Comparison of ENCODE assay signal across 23 mouse cellular contexts in the genomic region with DNA sequence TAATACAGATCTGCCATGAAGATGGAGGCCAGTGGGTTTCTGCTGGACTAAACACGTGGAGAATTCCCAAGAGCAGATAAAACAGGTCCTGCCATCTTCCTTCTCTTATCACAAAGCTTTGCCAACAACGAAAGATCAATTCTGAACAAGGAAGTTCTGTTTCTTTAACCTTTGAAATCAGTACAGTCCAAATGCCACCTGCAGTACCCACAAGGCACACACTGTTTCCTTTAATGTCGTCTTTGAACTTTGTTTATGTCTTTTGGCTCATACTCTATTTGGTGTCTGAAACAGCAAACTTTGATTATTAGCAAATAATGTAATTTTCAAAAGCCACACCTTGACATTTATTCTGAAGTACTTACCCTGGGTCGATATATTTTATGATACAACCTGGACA.
DNase-seq lines count a peak whose midpoint lies in the region; ATAC-seq and TF ChIP-seq lines count a peak whose summit lies in the region.
"Had no signal": no experiment of that assay in that cellular context is flagged by ENCODE, and none has a peak within 500 bp of the region (broad histone marks: within the 10 kb centered on the region; RNA-seq: fewer than 3 reads in every experiment).

No protein-coding gene starts in this region.

- H3K4me1 ChIP-seq in intestine, embryonic 16.5 days (ENCODE audit: control insufficient read depth, insufficient read depth, low read length), result no peaks in the 10 kb centered on the region
- no peaks in the 10 kb centered on the region; the same call in 1 of the 2 replicates for H3K4me1 ChIP-seq in stomach, embryonic 16.5 days (ENCODE audit: control insufficient read depth, insufficient read depth, low read length)
- H3K4me1 ChIP-seq in kidney, adult 2 months (ENCODE audit: control insufficient read depth, insufficient read depth, low read length), result no peaks in the 10 kb centered on the region
- H3K4me1 ChIP-seq in limb, embryonic 10.5 days, result no peaks in the 10 kb centered on the region
- H3K4me1 ChIP-seq: embryonic facial prominence, embryonic 13.5 days; embryonic facial prominence, embryonic 15.5 days; forebrain, embryonic 10.5 days; forebrain, embryonic 12.5 days had no signal

- no peaks in the 10 kb centered on the region for H3K36me3 ChIP-seq in intestine, embryonic 16.5 days (ENCODE audit: control insufficient read depth, insufficient read depth, low read length)
- H3K36me3 ChIP-seq in stomach, embryonic 16.5 days (ENCODE audit: control insufficient read depth, insufficient read depth, low read length), result no peaks in the 10 kb centered on the region
- no peaks in the 10 kb centered on the region for H3K36me3 ChIP-seq in kidney, adult 2 months (ENCODE audit: control insufficient read depth, insufficient read depth, low read length)
- H3K36me3 ChIP-seq in limb, embryonic 10.5 days, result no peaks in the 10 kb centered on the region
- H3K36me3 ChIP-seq: embryonic facial prominence, embryonic 13.5 days; embryonic facial prominence, embryonic 15.5 days; forebrain, embryonic 10.5 days; forebrain, embryonic 12.5 days had no signal

- no peak for TF ChIP-seq POLR2A in kidney, adult 2 months (IDR thresholded peaks at IDR 0.05; ENCODE audit: low read depth, low read length)

- no peaks in the 10 kb centered on the region for H3K9me3 ChIP-seq in intestine, embryonic 16.5 days (ENCODE audit: control insufficient read depth, low read length)
- H3K9me3 ChIP-seq in stomach, embryonic 16.5 days (replicated peaks; ENCODE audit: control insufficient read depth, low read length), result no peaks in the 10 kb centered on the region
- H3K9me3 ChIP-seq in limb, embryonic 10.5 days (replicated peaks), result no peaks in the 10 kb centered on the region
- H3K9me3 ChIP-seq: embryonic facial prominence, embryonic 13.5 days; embryonic facial prominence, embryonic 15.5 days; forebrain, embryonic 10.5 days; forebrain, embryonic 12.5 days had no signal

- no peak overlapping the region for H3K4me3 ChIP-seq in intestine, embryonic 16.5 days (ENCODE audit: low read length)
- H3K4me3 ChIP-seq in stomach, embryonic 16.5 days (replicated peaks; ENCODE audit: low read length), result no peak overlapping the region
- H3K4me3 ChIP-seq in kidney, adult 2 months (ENCODE audit: insufficient read depth, low read depth, low read length), result no peak overlapping the region
- no peak overlapping the region for H3K4me3 ChIP-seq in limb, embryonic 10.5 days
- H3K4me3 ChIP-seq: embryonic facial prominence, embryonic 13.5 days; embryonic facial prominence, embryonic 15.5 days; erythroblast, embryonic 14.5 days; forebrain, embryonic 10.5 days; forebrain, embryonic 12.5 days had no signal

- H3K27ac ChIP-seq in intestine, embryonic 16.5 days (ENCODE audit: low read length), result no peak overlapping the region
- no peak overlapping the region for H3K27ac ChIP-seq in stomach, embryonic 16.5 days (ENCODE audit: low read length)
- H3K27ac ChIP-seq in kidney, adult 2 months (ENCODE audit: insufficient read depth, low read depth, low read length), result no peak overlapping the region
- no peak overlapping the region for H3K27ac ChIP-seq in limb, embryonic 10.5 days
- H3K27ac ChIP-seq: embryonic facial prominence, embryonic 13.5 days; embryonic facial prominence, embryonic 15.5 days; forebrain, embryonic 10.5 days; forebrain, embryonic 12.5 days had no signal

- no peak for TF ChIP-seq CTCF in kidney, adult 2 months (conservative IDR thresholded peaks at IDR 0.05; ENCODE audit: insufficient read depth, insufficient read length, low read depth, low read length)

- ATAC-seq in intestine, embryonic 16.5 days, result peak; percentile 48; the same call in 1 of the 2 replicates
- ATAC-seq in stomach, embryonic 16.5 days (ENCODE audit: insufficient read depth, low FRiP score), result peak; percentile 68; the same call in 1 of the 2 replicates
- ATAC-seq: forebrain, embryonic 14.5 days; forebrain, embryonic 16.5 days had no signal

- 58% methylated on average over 4 of the region's 4 CpGs for WGBS in intestine, embryonic 16.5 days
- 28% methylated on average over 4 of the region's 4 CpGs for WGBS in large intestine, adult 2 months
- 53% methylated on average over 4 of the region's 4 CpGs for WGBS in stomach, embryonic 16.5 days
- 69% methylated on average over 4 of the region's 4 CpGs for WGBS in kidney, adult 2 months
- 78% methylated on average over 4 of the region's 4 CpGs for WGBS in limb, embryonic 10.5 days

- no peak overlapping the region for H3K9ac ChIP-seq in intestine, embryonic 16.5 days (ENCODE audit: low read depth, low read length)
- H3K9ac ChIP-seq in stomach, embryonic 16.5 days (ENCODE audit: low read length), result no peak overlapping the region
- H3K9ac ChIP-seq: embryonic facial prominence, embryonic 13.5 days; embryonic facial prominence, embryonic 15.5 days; forebrain, embryonic 12.5 days had no signal

- H3K27me3 ChIP-seq in intestine, embryonic 16.5 days (replicated peaks; ENCODE audit: control insufficient read depth, insufficient read depth, low read length), result no peaks in the 10 kb centered on the region
- no peaks in the 10 kb centered on the region for H3K27me3 ChIP-seq in stomach, embryonic 16.5 days (ENCODE audit: control insufficient read depth, insufficient read depth, low read length)
- no peaks in the 10 kb centered on the region for H3K27me3 ChIP-seq in kidney, adult 2 months (replicated peaks; ENCODE audit: control insufficient read depth, insufficient read depth, low read length)
- H3K27me3 ChIP-seq in limb, embryonic 10.5 days (ENCODE audit: low read depth, poor library complexity, severe bottlenecking), result no peaks in the 10 kb centered on the region
- H3K27me3 ChIP-seq: embryonic facial prominence, embryonic 13.5 days; embryonic facial prominence, embryonic 15.5 days; forebrain, embryonic 12.5 days had no signal

- no peak overlapping the region for H3K4me2 ChIP-seq in intestine, embryonic 16.5 days (ENCODE audit: low read depth, low read length)
- no peak overlapping the region for H3K4me2 ChIP-seq in stomach, embryonic 16.5 days (ENCODE audit: low read depth, low read length)
- H3K4me2 ChIP-seq: embryonic facial prominence, embryonic 13.5 days; embryonic facial prominence, embryonic 15.5 days; forebrain, embryonic 12.5 days had no signal

- DNase-seq in large intestine, adult 2 months (ENCODE audit: low read depth, low spot score), result peak; percentile 16
- DNase-seq in cerebellum, adult 11-12 months, result no peak
- DNase-seq in kidney, adult 2 months, result no peak
- no peak for DNase-seq in adrenal gland, adult 2 months
- DNase-seq in limb, embryonic 10.5 days (ENCODE audit: low spot score), result no peak
- DNase-seq: adrenal gland, adult 8-10 months; adrenal gland, postnatal 14 days; adrenal gland, postnatal 36 days; cerebellum, adult 18-20 months; cerebellum, adult 8-10 months; cerebellum, adult 9-11 months; cerebellum, postnatal 14 days; cerebellum, postnatal 36 days; embryo, embryonic 11 days had no signal
